Mouse (Mus musculus) CH12.LX (cell line): Measurements from ENCODE around the gene Csrp2. TPM values are rescaled to one million over a fixed set of nuclear protein-coding genes. Genes with fewer than 3 reads are reported as not detected.

Experiments
- DNase-seq: peaks from one replicate; pipeline ENCODE4 v3.0.0-alpha.2; 2013; ENCODE audit errors: extremely low read depth
- H3K27ac ChIP-seq: 2 replicates; pipeline ENCODE4 v1.5.1; 2012; ENCODE audit warnings: low read depth, mild to moderate bottlenecking, control low read depth, moderate library complexity; ENCODE audit not compliant: insufficient read depth
- H3K27me3 ChIP-seq: replicated peaks from 2 replicates; pipeline ENCODE3; 2012; ENCODE audit warnings: inconsistent platforms
- H3K36me3 ChIP-seq, 2 experiments: replicated peaks in 1 of 2; 2 replicates each; pipeline versions ENCODE3 to v1.6.1; 2012; ENCODE audit warnings: inconsistent platforms in 1 of 2, low read length in 1 of 2, mild to moderate bottlenecking in 1 of 2, mixed read lengths in 1 of 2, moderate library complexity in 1 of 2; ENCODE audit not compliant: control insufficient read depth in 1 of 2, insufficient read depth in 1 of 2
- H3K4me1 ChIP-seq, 2 experiments: 2 replicates each; pipeline ENCODE4 v1.6.1; 2012; ENCODE audit warnings: inconsistent platforms in 1 of 2, moderate library complexity in 1 of 2; ENCODE audit not compliant: insufficient read depth in 2 of 2, control insufficient read depth in 1 of 2
- H3K4me2 ChIP-seq: 2 replicates; pipeline ENCODE4 v1.6.1; 2012; ENCODE audit warnings: low read depth, mild to moderate bottlenecking, control low read depth; ENCODE audit not compliant: poor library complexity, insufficient read depth, severe bottlenecking
- H3K4me3 ChIP-seq, 3 experiments: fragments of 150-350 bp in 1 of 3; sonication (generic) in 1 of 3; replicated peaks in 1 of 3; 2 replicates each; pipeline versions ENCODE3 to v1.5.1; 2011 to 2012; ENCODE audit warnings: low read depth in 2 of 3, low read length in 2 of 3, mild to moderate bottlenecking in 2 of 3, moderate library complexity in 2 of 3, control low read depth in 1 of 3, improper control_type of control experiment in 1 of 3, inconsistent platforms in 1 of 3, mixed read lengths in 1 of 3; ENCODE audit not compliant: poor library complexity in 1 of 3
- H3K79me2 ChIP-seq: replicated peaks from 2 replicates; pipeline ENCODE4 v1.6.1; 2012; ENCODE audit warnings: mild to moderate bottlenecking, moderate library complexity; ENCODE audit not compliant: control insufficient read depth, poor library complexity, insufficient read depth, severe bottlenecking; ENCODE audit errors: extremely low read depth
- H3K9ac ChIP-seq: 2 replicates; pipeline ENCODE4 v1.6.1; 2012; ENCODE audit warnings: low read depth, mild to moderate bottlenecking, control low read depth, moderate library complexity; ENCODE audit not compliant: insufficient read depth
- H3K9me3 ChIP-seq: replicated peaks from 2 replicates; pipeline ENCODE3; 2012; ENCODE audit warnings: low read length, inconsistent platforms, mixed read lengths
- BHLHE40 ChIP-seq: IDR thresholded peaks from 2 replicates; pipeline ENCODE4 v1.6.1; 2011; ENCODE audit warnings: mild to moderate bottlenecking, low read depth, low read length, improper control_type of control experiment
- CTCF ChIP-seq, 2 experiments: IDR thresholded peaks in 1 of 2; conservative IDR thresholded peaks in 1 of 2; 2 replicates each; pipeline ENCODE4 v1.5.1; 2011 to 2012; ENCODE audit warnings: low read depth in 2 of 2, low read length in 2 of 2, improper control_type of control experiment in 1 of 2, inconsistent platforms in 1 of 2, mild to moderate bottlenecking in 1 of 2, moderate library complexity in 1 of 2
- E2F4 ChIP-seq: IDR thresholded peaks from 2 replicates; pipeline ENCODE4 v1.6.1; 2011; ENCODE audit warnings: low read depth, low read length, improper control_type of control experiment; ENCODE audit not compliant: insufficient replicate concordance
- ETS1 ChIP-seq: conservative IDR thresholded peaks from 2 replicates; pipeline ENCODE4 v1.6.1; 2012; ENCODE audit warnings: low read depth, mild to moderate bottlenecking, inconsistent platforms, low read length, improper control_type of control experiment, moderate library complexity
- GABPA ChIP-seq: IDR thresholded peaks from 2 replicates; pipeline ENCODE4 v1.6.1; 2012; ENCODE audit warnings: low read depth, low read length, improper control_type of control experiment, inconsistent platforms; ENCODE audit not compliant: insufficient replicate concordance
- JUN ChIP-seq: IDR thresholded peaks from 2 replicates; pipeline ENCODE4 v1.6.1; 2011; ENCODE audit warnings: low read depth, mild to moderate bottlenecking, low read length, improper control_type of control experiment, moderate library complexity; ENCODE audit not compliant: insufficient read depth
- JUND ChIP-seq: conservative IDR thresholded peaks from 2 replicates; pipeline ENCODE4 v1.6.1; 2011; ENCODE audit warnings: low read depth, low read length, improper control_type of control experiment
- MEF2A ChIP-seq: IDR thresholded peaks from 2 replicates; pipeline ENCODE4 v1.6.1; 2014; ENCODE audit warnings: low read depth, mild to moderate bottlenecking, inconsistent platforms, low read length, improper control_type of control experiment, borderline replicate concordance
- MYC ChIP-seq: IDR thresholded peaks from 2 replicates; pipeline ENCODE4 v1.6.1; 2011; ENCODE audit warnings: low read depth, mild to moderate bottlenecking, improper control_type of control experiment, low read length
- NELFE ChIP-seq: IDR thresholded peaks from 2 replicates; pipeline ENCODE4 v1.6.1; 2011; ENCODE audit warnings: low read depth, low read length, improper control_type of control experiment
- PAX5 ChIP-seq: IDR thresholded peaks from 2 replicates; pipeline ENCODE4 v1.6.1; 2012; ENCODE audit warnings: low read length, inconsistent platforms, mixed read lengths
- POLR2AphosphoS2 ChIP-seq: IDR thresholded peaks from 2 replicates; pipeline ENCODE4 v1.6.1; 2011; ENCODE audit warnings: low read depth, low read length, improper control_type of control experiment
- RAD21 ChIP-seq: IDR thresholded peaks from 2 replicates; pipeline ENCODE4 v1.6.1; 2011; ENCODE audit warnings: low read depth, mild to moderate bottlenecking, low read length, improper control_type of control experiment, moderate library complexity
- TBP ChIP-seq: conservative IDR thresholded peaks from 2 replicates; pipeline ENCODE4 v1.6.1; 2011; ENCODE audit warnings: low read depth, low read length, improper control_type of control experiment
- UBTF ChIP-seq: IDR thresholded peaks from 2 replicates; pipeline ENCODE4 v1.6.1; 2012; ENCODE audit warnings: low read depth, mild to moderate bottlenecking, inconsistent platforms, low read length, improper control_type of control experiment, moderate library complexity
- USF1 ChIP-seq: IDR thresholded peaks from 2 replicates; pipeline ENCODE4 v1.6.1; 2014; ENCODE audit warnings: low read depth, mild to moderate bottlenecking, inconsistent platforms, low read length, improper control_type of control experiment
- ZNF384 ChIP-seq: IDR thresholded peaks from 2 replicates; pipeline ENCODE4 v1.6.1; 2012; ENCODE audit warnings: low read depth, low read length, improper control_type of control experiment, inconsistent platforms
- dilution Hi-C: fragments of 300-500 bp; cut with MboI; formaldehyde crosslinking; loops from 2 replicates; pipeline ENCODE4 v1.14.3; 2020; ENCODE audit warnings: low sequenced_read_pairs; ENCODE audit not compliant: extremely low pct_unique_long_range_greater_than_20kb, extremely low pct_ligation_motif_present
- in situ Hi-C: fragments of 300-500 bp; cut with MboI; formaldehyde crosslinking; loops from 3 replicates; pipeline ENCODE4 v1.14.3; 2019; ENCODE audit warnings: low sequenced_read_pairs, low pct_ligation_motif_present, low pct_unique_long_range_greater_than_20kb, mixed read lengths
- polyA plus RNA-seq: library from polyadenylated mRNA; unstranded; fragments of >175 nt; gene quantifications from 2 replicates; pipeline ENCODE4 v1.2.1, GENCODE M21; 2012; ENCODE audit warnings: low read depth; ENCODE audit not compliant: insufficient read length
- total RNA-seq, 2 experiments: library from RNA; depleted of rRNA; stranded (reverse); fragments of 300-350 nt in 1 of 2; fragments of >200 nt in 1 of 2; gene quantifications; 2 replicates each; pipeline ENCODE4 v1.2.3; 2012 to 2014

Gene Csrp2
- total and polyA plus RNA-seq, 3 experiments = 0.82 to 1.3 (median 0.87) TPM

- in situ Hi-C loops = no loop called here
Observed at GRCm38 (mm10) chr10:110962172-110962571, 42.6 kb downstream of the Csrp2 start.

GRCm38 (mm10) chr10:110971044-110971443 lies 51.5 kb downstream of the Csrp2 start:
- Histone ChIP-seq H3K9ac (no peak overlapping the region), H3K27me3 (no peaks in the 10 kb centered on the region), H3K36me3 (peaks cover 13 to 52% of the 10 kb centered on the region in 2 experiments), H3K79me2 (no peaks in the 10 kb centered on the region), H3K4me1 (peaks cover 0 to 6% of the 10 kb centered on the region in 2 experiments; a peak in 1 of 4 replicates), H3K27ac (no peak overlapping the region), H3K4me2 (no peak overlapping the region), H3K9me3 (no peaks in the 10 kb centered on the region), H3K4me3 (no peak overlapping the region)
- no peak for DNase-seq
- no peak for TF ChIP-seq MEF2A
- in situ Hi-C loops = loop anchor here (10.0 kb wide), 1 partner anchor 176 kb away; no protein-coding TSS in a partner anchor
- dilution Hi-C loops = no loop called here

More at GRCm38 (mm10) chr10:110962172-110962571, 42.6 kb downstream of the Csrp2 start:
- TF ChIP-seq PAX5 (no peak), CTCF (conservative IDR thresholded peaks at IDR 0.05 in 1 of 2, IDR thresholded peaks at IDR 0.05 in 1 of 2; ENCODE audit: low read depth in 2 of 2, low read length in 2 of 2) (peak in 1 of 2 experiments; percentile 57; a peak in 2 of 4 replicates), UBTF (no peak), USF1 (no peak), ETS1 (no peak), ZNF384 (peak; percentile 58; the same call in 1 of the 2 replicates), JUN (no peak), E2F4 (no peak), MYC (no peak), TBP (no peak), GABPA (no peak), RAD21 (peak; percentile 46), POLR2AphosphoS2 (no peak), JUND (no peak), NELFE (no peak), BHLHE40 (no peak)
- Histone ChIP-seq H3K79me2 (no peaks in the 10 kb centered on the region), H3K4me2 (no peak overlapping the region), H3K4me3 (no peak overlapping the region), H3K9ac (no peak overlapping the region), H3K4me1 (peaks cover 0 to 8% of the 10 kb centered on the region in 2 experiments; a peak in 2 of 4 replicates), H3K36me3 (peaks cover 15 to 30% of the 10 kb centered on the region in 2 experiments), H3K27ac (no peak overlapping the region), H3K9me3 (no peaks in the 10 kb centered on the region), H3K27me3 (no peaks in the 10 kb centered on the region)
- dilution Hi-C loops = no loop called here
- DNase-seq = no peak
